In genomic region chr9:70067497-70067896, GRCm38 (mm10) we compare ENCODE assay signal across 42 mouse cellular contexts. TPM values are rescaled to one million over a fixed set of nuclear protein-coding genes. Genes with fewer than 3 reads are reported as not detected.
"Had no signal": no experiment of that assay in that cellular context is flagged by ENCODE, and none has a peak within 500 bp of the region (broad histone marks: within the 10 kb centered on the region; RNA-seq: fewer than 3 reads in every experiment).

No protein-coding gene starts in this region.

- H3K27ac ChIP-seq: heart, adult 2 months; heart, embryonic 10.5 days; heart, embryonic 13.5 days; heart, embryonic 15.5 days; hindbrain, embryonic 10.5 days; hindbrain, embryonic 12.5 days; hindbrain, embryonic 13.5 days; hindbrain, embryonic 14.5 days; hindbrain, embryonic 15.5 days; hindbrain, postnatal 0 days; intestine, embryonic 15.5 days; kidney, embryonic 15.5 days; kidney, postnatal 0 days; layer of hippocampus, adult 2 months had no signal

- ATAC-seq: hindbrain, embryonic 16.5 days; hindbrain, postnatal 0 days; inflammation-experienced regulatory T-cells, adult 6 months; intestine, embryonic 15.5 days; intestine, embryonic 16.5 days; intestine, postnatal 0 days had no signal

- H3K27me3 ChIP-seq: heart, embryonic 12.5 days; heart, embryonic 13.5 days; heart, embryonic 15.5 days; hindbrain, embryonic 13.5 days; hindbrain, embryonic 15.5 days; intestine, embryonic 15.5 days; kidney, embryonic 15.5 days had no signal

- H3K36me3 ChIP-seq: heart, embryonic 10.5 days; heart, embryonic 12.5 days; heart, embryonic 13.5 days; heart, embryonic 15.5 days; hindbrain, embryonic 10.5 days; hindbrain, embryonic 12.5 days; hindbrain, embryonic 13.5 days; hindbrain, embryonic 15.5 days; intestine, embryonic 15.5 days; kidney, embryonic 15.5 days had no signal

- H3K4me2 ChIP-seq: heart, embryonic 11.5 days; heart, embryonic 12.5 days; heart, embryonic 13.5 days; heart, embryonic 15.5 days; hindbrain, embryonic 12.5 days; hindbrain, embryonic 13.5 days; hindbrain, embryonic 14.5 days; hindbrain, embryonic 15.5 days; intestine, embryonic 15.5 days; kidney, embryonic 15.5 days had no signal

- H3K9me3 ChIP-seq: heart, embryonic 10.5 days; heart, embryonic 12.5 days; heart, embryonic 13.5 days; heart, embryonic 15.5 days; hindbrain, embryonic 10.5 days; hindbrain, embryonic 12.5 days; hindbrain, embryonic 13.5 days; hindbrain, embryonic 15.5 days; intestine, embryonic 15.5 days; kidney, embryonic 15.5 days had no signal

- DNase-seq: heart, adult 18-20 months; heart, adult 2 months; heart, postnatal 10 days; heart, postnatal 14 days; heart, postnatal 36 days; heart, postnatal 4 days; kidney, adult 11 months; kidney, adult 18-20 months; kidney, adult 2 months; kidney, adult 8-10 months; kidney, adult 9 months; kidney, postnatal 10 days; kidney, postnatal 14 days; kidney, postnatal 25 days; kidney, postnatal 36 days; kidney, postnatal 4 days; layer of hippocampus, adult 9-11 months had no signal

- H3K9ac ChIP-seq: heart, embryonic 12.5 days; heart, embryonic 13.5 days; heart, embryonic 15.5 days; hindbrain, embryonic 12.5 days; hindbrain, embryonic 13.5 days; hindbrain, embryonic 14.5 days; hindbrain, embryonic 15.5 days; intestine, embryonic 15.5 days; kidney, embryonic 15.5 days had no signal

- H3K4me3 ChIP-seq: heart, adult 2 months; heart, embryonic 10.5 days; heart, embryonic 12.5 days; heart, embryonic 13.5 days; heart, embryonic 15.5 days; hindbrain, embryonic 10.5 days; hindbrain, embryonic 12.5 days; hindbrain, embryonic 13.5 days; hindbrain, embryonic 15.5 days; intestine, embryonic 15.5 days; kidney, embryonic 15.5 days; layer of hippocampus, adult 2 months had no signal

- H3K4me1 ChIP-seq: heart, embryonic 10.5 days; heart, embryonic 13.5 days; hindbrain, embryonic 15.5 days; intestine, embryonic 15.5 days; kidney, embryonic 15.5 days had no signal

RNA-seq across cellular contexts. Expression of gene Gcnt3, which starts 29.6 kb away (rescaled TPM):
- total RNA-seq: heart, adult 18-20 months; heart, adult 2 months; heart, postnatal 10 days; heart, postnatal 14 days; heart, postnatal 36 days; heart, postnatal 4 days; hematopoietic stem cell, adult 5-6 weeks; hindbrain, postnatal 0 days; layer of hippocampus, adult 18-20 months; layer of hippocampus, adult 2 months; layer of hippocampus, adult 8-10 months; layer of hippocampus, postnatal 10 days; layer of hippocampus, postnatal 14 days had no signal
- polyA plus RNA-seq: heart, adult 2 months; heart, embryonic 10.5 days; heart, embryonic 11.5 days; heart, embryonic 12.5 days; heart, embryonic 13.5 days; heart, embryonic 14.5 days; heart, embryonic 15.5 days; hindbrain, embryonic 10.5 days; hindbrain, embryonic 12.5 days; hindbrain, embryonic 13.5 days; hindbrain, embryonic 14.5 days; hindbrain, embryonic 15.5 days; hindbrain, embryonic 16.5 days; inflammation-experienced regulatory T-cells, adult 6 months had no signal
